In the genomic region with DNA sequence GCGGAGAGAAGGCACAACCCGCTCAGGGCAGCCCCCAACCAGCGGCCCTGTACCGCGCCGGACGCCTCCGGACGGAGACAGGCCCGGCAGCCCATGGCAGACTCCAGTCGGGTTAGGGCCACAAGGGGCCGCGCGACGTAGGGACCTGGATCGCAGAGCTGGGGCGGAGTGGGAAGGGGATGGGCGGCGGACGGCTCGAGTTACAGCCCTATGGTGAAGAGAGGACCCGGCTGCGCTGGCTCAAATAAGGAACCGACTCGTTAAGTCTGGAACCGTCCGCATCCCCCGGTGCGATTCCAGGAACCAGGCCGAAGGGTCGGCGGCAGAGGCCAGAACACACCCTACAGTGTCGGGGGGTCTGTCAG, we compare ENCODE assay signal across 7 mouse cellular contexts. TPM values are rescaled to one million over a fixed set of nuclear protein-coding genes. Genes with fewer than 3 reads are reported as not detected.
DNase-seq lines count a peak whose midpoint lies in the region; ATAC-seq and TF ChIP-seq lines count a peak whose summit lies in the region.

TSS of gene Mmp23 (minus strand) at position 299 of the 365 bp plus-strand sequence.

- peaks cover 3 to 27% of the 10 kb centered on the region in 2 experiments; a peak in 3 of 4 replicates for H3K4me1 ChIP-seq in ES-E14 (ENCODE audit: control insufficient read depth in 2 of 2, insufficient read depth in 2 of 2, low read length in 2 of 2, poor library complexity in 1 of 2)
- H3K4me1 ChIP-seq in hindbrain, embryonic 14.5 days (replicated peaks; ENCODE audit: control insufficient read depth, insufficient read depth, low read length) = peaks cover 29% of the 10 kb centered on the region
- H3K4me1 ChIP-seq in liver, embryonic 15.5 days (replicated peaks) = peaks cover 30% of the 10 kb centered on the region
- peaks cover 19% of the 10 kb centered on the region; the same call in 1 of the 2 replicates for H3K4me1 ChIP-seq in neural tube, embryonic 11.5 days (ENCODE audit: control insufficient read depth, insufficient read depth, low read length)

- in situ Hi-C loops in ES-E14 (cut with MboI; ENCODE audit: low sequenced_read_pairs in 2 of 2, unreplicated experiment in 2 of 2) = no loop called here

- peaks cover 39% of the 10 kb centered on the region for H3K36me3 ChIP-seq in ES-E14 (ENCODE audit: control insufficient read depth, insufficient read depth, low read length, poor library complexity, severe bottlenecking)
- H3K36me3 ChIP-seq in hindbrain, embryonic 14.5 days (replicated peaks; ENCODE audit: control insufficient read depth, insufficient read depth) = peaks cover 67% of the 10 kb centered on the region
- peaks cover 35% of the 10 kb centered on the region for H3K36me3 ChIP-seq in liver, embryonic 15.5 days (replicated peaks)
- peaks cover 20% of the 10 kb centered on the region for H3K36me3 ChIP-seq in neural tube, embryonic 11.5 days (ENCODE audit: control insufficient read depth, insufficient read depth, low read length)

- H3K9ac ChIP-seq in ES-E14 (ENCODE audit: insufficient read depth, low read depth, low read length, poor library complexity, severe bottlenecking) = peak within 1 kb of the TSS; percentile 75
- H3K9ac ChIP-seq in hindbrain, embryonic 14.5 days = peak within 1 kb of the TSS; percentile 61
- no peak within 1 kb of the TSS for H3K9ac ChIP-seq in liver, embryonic 15.5 days
- H3K9ac ChIP-seq in neural tube, embryonic 11.5 days (ENCODE audit: low read length) = peak within 1 kb of the TSS; percentile 49

- no peak for DNase-seq in ES-E14 (ENCODE audit: low read depth, low spot score)
- DNase-seq in adrenal gland, postnatal 25 days = peak; percentile 41
- DNase-seq in gastrocnemius, postnatal 10 days = peak; percentile 68
- peak; percentile 30 for DNase-seq in hindbrain, embryonic 14.5 days (ENCODE audit: low spot score)
- DNase-seq in neural tube, embryonic 11.5 days (ENCODE audit: low spot score) = peak; percentile 72
- DNase-seq in layer of hippocampus, adult 9-11 months = no peak

- peak within 1 kb of the TSS; percentile 72 for H3K4me3 ChIP-seq in ES-E14 (ENCODE audit: insufficient read depth in 1 of 2, low read depth in 1 of 2, low read length in 2 of 2, poor library complexity in 1 of 2, severe bottlenecking in 1 of 2)
- peak within 1 kb of the TSS; percentile 31 for H3K4me3 ChIP-seq in hindbrain, embryonic 14.5 days (replicated peaks; ENCODE audit: low read length)
- H3K4me3 ChIP-seq in liver, embryonic 15.5 days (replicated peaks) = peak within 1 kb of the TSS; percentile 42
- H3K4me3 ChIP-seq in neural tube, embryonic 11.5 days (ENCODE audit: low read depth, low read length) = peak within 1 kb of the TSS; percentile 31

- under 1% methylated on average over 33 of the region's 33 CpGs for WGBS in hindbrain, embryonic 14.5 days
- WGBS in liver, embryonic 15.5 days (ENCODE audit: insufficient replicate concordance) = 2% methylated on average over 33 of the region's 33 CpGs
- WGBS in neural tube, embryonic 11.5 days = under 1% methylated on average over 33 of the region's 33 CpGs

- H3K27ac ChIP-seq in ES-E14 (ENCODE audit: insufficient read depth, low read depth, low read length, poor library complexity, severe bottlenecking) = no peak within 1 kb of the TSS
- H3K27ac ChIP-seq in hindbrain, embryonic 14.5 days = no peak within 1 kb of the TSS
- H3K27ac ChIP-seq in liver, embryonic 15.5 days (replicated peaks) = no peak within 1 kb of the TSS
- H3K27ac ChIP-seq in neural tube, embryonic 11.5 days (ENCODE audit: low read depth, low read length) = no peak within 1 kb of the TSS

- peak; percentile 38 for ATAC-seq in hindbrain, embryonic 14.5 days (ENCODE audit: low FRiP score)
- no peak for ATAC-seq in liver, embryonic 15.5 days (ENCODE audit: insufficient read depth)
- ATAC-seq in neural tube, embryonic 11.5 days (ENCODE audit: insufficient read depth, low FRiP score, low TSS enrichment) = peak; percentile 64; the same call in 1 of the 2 replicates

- no peaks in the 10 kb centered on the region for H3K9me3 ChIP-seq in ES-E14 (ENCODE audit: control insufficient read depth, insufficient read depth, low read depth, low read length)
- no peaks in the 10 kb centered on the region for H3K9me3 ChIP-seq in hindbrain, embryonic 14.5 days (ENCODE audit: control insufficient read depth, low read length)
- no peaks in the 10 kb centered on the region for H3K9me3 ChIP-seq in liver, embryonic 15.5 days (replicated peaks)
- no peaks in the 10 kb centered on the region for H3K9me3 ChIP-seq in neural tube, embryonic 11.5 days (ENCODE audit: control insufficient read depth, low read length)

- H3K27me3 ChIP-seq in hindbrain, embryonic 14.5 days (ENCODE audit: control insufficient read depth, insufficient read depth, low read length) = peaks cover 67% of the 10 kb centered on the region
- H3K27me3 ChIP-seq in liver, embryonic 15.5 days = peaks cover 62% of the 10 kb centered on the region
- peaks cover 53% of the 10 kb centered on the region for H3K27me3 ChIP-seq in neural tube, embryonic 11.5 days (ENCODE audit: control insufficient read depth, insufficient read depth, low read length)

- peak within 1 kb of the TSS; percentile 64 for H3K4me2 ChIP-seq in hindbrain, embryonic 14.5 days (replicated peaks)
- H3K4me2 ChIP-seq in liver, embryonic 15.5 days = peak within 1 kb of the TSS; percentile 67
- H3K4me2 ChIP-seq in neural tube, embryonic 11.5 days (ENCODE audit: low read depth) = peak within 1 kb of the TSS; percentile 59

TF ChIP-seq in ES-E14, 5 proteins besides CTCF, POLR2A, EP300 and RAD21:
- TF ChIP-seq CHD2 (IDR thresholded peaks at IDR 0.05; ENCODE audit: low read depth, low read length) (no peak), HCFC1 (IDR thresholded peaks at IDR 0.05; ENCODE audit: borderline replicate concordance, insufficient read depth, low read length) (no peak), ZC3H11A (IDR thresholded peaks at IDR 0.05; ENCODE audit: borderline replicate concordance, low read depth, low read length) (no peak), MAFK (IDR thresholded peaks at IDR 0.05; ENCODE audit: insufficient read depth, low read depth, low read length) (no peak), ZNF384 (IDR thresholded peaks at IDR 0.05; ENCODE audit: low read depth, low read length) (no peak)

RNA-seq across cellular contexts. Expression of gene Mmp23, which starts in this region (rescaled TPM):
- total RNA-seq in ES-E14 (2012; rRNA removed) = 12.1 and 19.0 TPM in 2 replicates
- total RNA-seq in adrenal gland, postnatal 25 days (2021) = 3.7 and 4.2 TPM in 2 replicates
- total RNA-seq in gastrocnemius, postnatal 10 days (2021) = 10 to 100 TPM; 18.3 to 22.2 TPM
- polyA plus RNA-seq in hindbrain, embryonic 14.5 days (2014; fragmentation: Nextera tagmentation; extraction: Ambion mirVana) = 2.7 and 2.9 TPM in 2 replicates
- polyA plus RNA-seq in liver, embryonic 15.5 days (2015; fragmentation: Nextera tagmentation; extraction: Ambion mirVana) = 4.9 TPM in 2 replicates
- 3.2 and 4.0 TPM in 2 replicates for polyA plus RNA-seq in neural tube, embryonic 11.5 days (2014; fragmentation: Nextera tagmentation; extraction: Ambion mirVana)

Comparison
In these comparisons a context has a peak if more than half of its experiments do, and no peak if none do; other contexts are left out.
1. DNase-seq: peak in adrenal gland, postnatal 25 days (single experiment), gastrocnemius, postnatal 10 days (single experiment), hindbrain, embryonic 14.5 days (single experiment) and neural tube, embryonic 11.5 days (single experiment); none in ES-E14 (single experiment) and layer of hippocampus, adult 9-11 months (single experiment).
2. Peak in every context shown above with its lines, with median percentiles within 50 percentile points of each other: H3K4me3 ChIP-seq and H3K4me2 ChIP-seq.